Mouse (Mus musculus) kidney, embryonic 16.5 days (tissue): ENCODE data around the gene Ift22. TPM values are rescaled to one million over a fixed set of nuclear protein-coding genes. Genes with fewer than 3 reads are reported as not detected.
"Not testable (repeated sequence)": the region's sequence is repeated elsewhere in the genome, so short reads cannot be mapped to it uniquely, and the experiment has no call there.

Experiments
- ATAC-seq: fragments of 200-750 bp; cut with Nextera tagmentation; 2 replicates; pipeline ENCODE4 v1.8.0; 2017; ENCODE audit warnings: moderate TSS enrichment; ENCODE audit not compliant: low FRiP score, low TSS enrichment
- H3K27ac ChIP-seq: fragments of 300-500 bp; sonication (generic); 2 replicates; pipeline ENCODE4 v1.5.1; 2014; ENCODE audit warnings: low read length
- H3K27me3 ChIP-seq: fragments of 300-500 bp; sonication (generic); 2 replicates; pipeline ENCODE4 v1.6.1; 2014; ENCODE audit warnings: low read length, control low read depth, mixed read lengths; ENCODE audit not compliant: insufficient read depth
- H3K36me3 ChIP-seq: fragments of 300-500 bp; sonication (generic); 2 replicates; pipeline ENCODE4 v1.6.1; 2014; ENCODE audit warnings: low read length, control low read depth, mixed read lengths; ENCODE audit not compliant: insufficient read depth
- H3K4me1 ChIP-seq: fragments of 300-500 bp; sonication (generic); 2 replicates; pipeline ENCODE4 v1.6.1; 2014; ENCODE audit warnings: low read length, control low read depth, mixed read lengths; ENCODE audit not compliant: insufficient read depth
- H3K4me2 ChIP-seq: fragments of 300-500 bp; sonication (generic); replicated peaks from 2 replicates; pipeline ENCODE4 v1.6.1; 2014; ENCODE audit warnings: low read depth, low read length
- H3K4me3 ChIP-seq: fragments of 300-500 bp; sonication (generic); 2 replicates; pipeline ENCODE4 v1.5.1; 2014; ENCODE audit warnings: mild to moderate bottlenecking, low read length
- H3K9ac ChIP-seq: fragments of 300-500 bp; sonication (generic); replicated peaks from 2 replicates; pipeline ENCODE4 v1.6.1; 2014; ENCODE audit warnings: low read length
- H3K9me3 ChIP-seq: fragments of 300-500 bp; sonication (generic); 2 replicates; pipeline ENCODE4 v1.6.1; 2016; ENCODE audit warnings: low read length, control low read depth
- WGBS: fragments of 180-500 bp; shearing (Covaris S2); extraction: QIAGEN DNeasy Blood & Tissue Kit; methylation state at CpG from one replicate; pipeline ENCODE4 v1.1.7; 2014; 5-methylcytosine and 5-hydroxymethylcytosine counted together
- polyA plus RNA-seq: library from polyadenylated mRNA; unstranded; fragments of >200 nt; fragmentation: Nextera tagmentation; extraction: Ambion mirVana; gene quantifications from 2 replicates; pipeline ENCODE4 v1.2.1, GENCODE M21; 2015

Ift22 gene
- polyA plus RNA-seq, 1 experiment from 2014 or later, result 88.1 TPM

DNA sequence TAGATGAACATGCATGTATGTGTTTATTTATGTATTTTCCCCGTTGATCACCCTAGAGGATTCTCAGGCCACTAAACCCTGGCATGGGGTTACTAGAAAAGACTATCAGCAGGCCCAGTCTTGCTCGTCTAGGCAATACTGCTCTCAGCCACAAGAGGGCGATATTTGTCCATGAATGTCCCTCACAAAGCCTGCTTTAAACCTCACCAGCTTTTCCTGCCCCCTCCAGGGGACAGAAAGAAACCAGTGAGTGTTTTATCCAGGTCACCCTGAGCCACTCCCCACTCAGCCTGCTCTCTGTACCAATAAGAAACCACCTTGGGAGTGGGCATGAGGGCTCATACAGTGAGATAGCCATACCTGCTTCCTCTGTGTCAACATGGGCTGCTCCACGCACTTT is 21.1 kb downstream of the Ift22 start:
- H3K4me1 ChIP-seq, result no peaks in the 10 kb centered on the region
- no peak overlapping the region for H3K4me2 ChIP-seq
- H3K27me3 ChIP-seq, result no peaks in the 10 kb centered on the region
- peak; percentile 75 for ATAC-seq
- H3K9me3 ChIP-seq, result no peaks in the 10 kb centered on the region
- no peak overlapping the region for H3K27ac ChIP-seq
- H3K9ac ChIP-seq, result no peak overlapping the region
- 0 out of 2 replicates have a peak, but pooled peaks cover 8% of the 10 kb centered on the region for H3K36me3 ChIP-seq
- H3K4me3 ChIP-seq, result no peak overlapping the region
- WGBS, result 16% methylated on average over 4 of the region's 4 CpGs

DNA sequence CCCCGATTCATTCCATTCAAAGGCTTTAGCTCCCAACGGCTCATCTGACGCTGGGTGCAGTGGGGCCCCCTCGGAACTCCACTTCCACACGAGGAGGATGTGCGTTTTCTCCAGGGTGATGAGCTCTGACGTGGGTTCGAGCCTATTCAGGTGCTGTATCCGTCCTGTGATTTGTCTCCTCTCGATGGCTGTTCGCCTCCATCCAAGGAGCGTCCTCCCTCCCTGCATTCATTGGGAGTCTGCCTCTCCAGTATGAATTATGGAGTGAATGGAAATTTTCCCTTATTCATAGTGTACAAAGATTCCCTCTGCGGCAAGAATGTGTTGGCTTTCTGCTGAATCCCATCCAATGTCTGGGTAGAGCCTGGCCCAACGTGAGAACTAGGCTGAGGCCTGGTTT is 23.9 kb downstream of the Ift22 start:
- Histone ChIP-seq H3K9ac (no peak overlapping the region), H3K4me1 (no peaks in the 10 kb centered on the region), H3K27ac (no peak overlapping the region), H3K9me3 (no peaks in the 10 kb centered on the region), H3K36me3 (no peaks in the 10 kb centered on the region), H3K27me3 (no peaks in the 10 kb centered on the region), H3K4me3 (no peak overlapping the region), H3K4me2 (no peak overlapping the region)
- 81% methylated on average over 14 of the region's 14 CpGs for WGBS
- ATAC-seq, result no peak

DNA sequence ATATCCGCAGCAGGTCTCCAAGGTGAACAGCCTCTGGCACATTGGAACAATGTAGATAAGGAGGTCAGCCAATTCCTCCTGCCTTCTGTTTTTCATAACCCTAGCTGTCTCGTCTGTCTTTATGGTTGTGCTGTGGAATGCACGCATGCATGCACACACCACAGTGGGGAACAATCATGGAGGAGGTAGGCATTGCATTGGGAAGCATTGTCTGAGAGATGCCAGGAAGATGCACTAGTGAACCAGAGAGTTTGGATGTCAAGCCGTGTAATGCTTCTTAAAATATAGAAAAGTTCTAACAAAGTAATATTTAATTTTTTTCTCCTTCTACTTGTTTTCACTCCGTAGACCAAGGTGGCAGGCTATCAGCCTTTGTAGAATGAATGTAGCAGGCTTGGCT is 25.0 kb downstream of the Ift22 start:
- WGBS, result 79% methylated on average over 5 of the region's 5 CpGs
- no peak overlapping the region for H3K4me3 ChIP-seq
- no peak overlapping the region for H3K4me2 ChIP-seq

DNA sequence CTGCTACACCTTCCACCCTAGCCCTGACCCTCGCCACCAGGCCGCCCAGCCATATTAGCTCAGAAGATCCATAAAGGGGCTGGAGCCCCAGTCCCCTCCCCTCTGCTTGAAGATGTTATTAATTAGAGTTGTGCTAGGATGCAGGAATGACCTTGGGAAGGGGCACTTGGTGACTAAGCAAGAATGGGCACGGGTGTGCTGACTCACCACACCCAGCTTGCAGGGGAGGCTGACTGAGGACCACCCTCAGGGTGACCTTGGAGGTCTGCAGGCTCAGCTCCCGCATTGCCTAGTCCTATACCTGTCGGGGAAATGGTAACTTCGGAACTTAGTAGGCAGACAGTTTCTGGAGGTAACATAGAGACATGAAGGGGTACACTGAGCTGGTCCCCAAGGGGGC is 26.0 kb downstream of the Ift22 start:
- no peak for ATAC-seq
- no peak overlapping the region for H3K4me3 ChIP-seq
- H3K27me3 ChIP-seq, result no peaks in the 10 kb centered on the region
- H3K9me3 ChIP-seq, result no peaks in the 10 kb centered on the region
- no peak overlapping the region for H3K27ac ChIP-seq
- 90% methylated on average over 6 of the region's 6 CpGs for WGBS
- H3K4me2 ChIP-seq, result no peak overlapping the region
- no peaks in the 10 kb centered on the region for H3K4me1 ChIP-seq
- H3K36me3 ChIP-seq, result no peaks in the 10 kb centered on the region
- no peak overlapping the region for H3K9ac ChIP-seq

More for the DNA sequence above, 25.0 kb downstream of the Ift22 start:
- Histone ChIP-seq H3K9ac (no peak overlapping the region), H3K4me1 (no peaks in the 10 kb centered on the region), H3K9me3 (no peaks in the 10 kb centered on the region), H3K27ac (no peak overlapping the region), H3K36me3 (no peaks in the 10 kb centered on the region), H3K27me3 (no peaks in the 10 kb centered on the region)
- ATAC-seq, result no peak

DNA sequence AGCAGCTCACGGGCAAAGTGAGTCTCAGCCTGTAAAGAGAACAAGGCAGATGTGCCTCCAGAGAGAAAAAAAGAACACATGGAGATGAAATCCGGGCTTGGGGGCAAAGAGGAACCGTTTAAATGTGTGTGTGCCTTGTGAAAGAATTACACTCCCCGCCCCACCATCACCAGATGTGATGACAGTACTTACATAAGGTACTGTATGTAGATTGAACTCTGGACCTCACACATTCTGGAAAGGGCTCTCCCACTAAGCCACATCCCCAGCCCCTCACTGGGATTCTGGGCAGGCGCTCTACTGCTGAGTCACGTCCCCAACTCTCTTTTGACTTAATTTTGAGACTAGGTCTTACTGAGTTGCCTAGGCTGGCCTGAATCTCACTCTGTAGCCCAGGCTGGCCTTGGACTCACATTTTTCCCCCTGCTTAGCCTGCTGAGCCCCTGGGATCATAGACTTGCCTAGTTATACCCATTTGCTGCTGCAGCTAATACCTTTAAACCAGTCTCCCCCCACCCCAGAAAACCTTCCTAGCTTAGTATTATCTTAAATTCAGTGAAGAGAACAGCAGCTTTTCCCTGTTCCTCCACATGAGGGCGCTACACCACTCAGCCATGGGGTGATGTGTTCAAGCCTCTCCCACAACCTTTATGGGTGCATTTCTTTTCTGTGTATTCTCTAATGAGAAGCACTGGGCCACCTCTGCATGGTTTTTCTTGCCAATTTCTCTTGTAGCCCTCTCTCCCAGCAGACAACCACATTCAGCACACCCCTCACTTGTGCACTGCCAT is 28.1 kb downstream of the Ift22 start:
- H3K27me3 ChIP-seq, result no peaks in the 10 kb centered on the region
- H3K4me2 ChIP-seq, result no peak overlapping the region
- no peaks in the 10 kb centered on the region for H3K4me1 ChIP-seq
- no peak for ATAC-seq
- no peaks in the 10 kb centered on the region for H3K9me3 ChIP-seq
- H3K9ac ChIP-seq, result no peak overlapping the region
- no peak overlapping the region for H3K27ac ChIP-seq
- H3K36me3 ChIP-seq, result no peaks in the 10 kb centered on the region
- WGBS, result 74% methylated on average over 7 of the region's 7 CpGs
- H3K4me3 ChIP-seq, result no peak overlapping the region

DNA sequence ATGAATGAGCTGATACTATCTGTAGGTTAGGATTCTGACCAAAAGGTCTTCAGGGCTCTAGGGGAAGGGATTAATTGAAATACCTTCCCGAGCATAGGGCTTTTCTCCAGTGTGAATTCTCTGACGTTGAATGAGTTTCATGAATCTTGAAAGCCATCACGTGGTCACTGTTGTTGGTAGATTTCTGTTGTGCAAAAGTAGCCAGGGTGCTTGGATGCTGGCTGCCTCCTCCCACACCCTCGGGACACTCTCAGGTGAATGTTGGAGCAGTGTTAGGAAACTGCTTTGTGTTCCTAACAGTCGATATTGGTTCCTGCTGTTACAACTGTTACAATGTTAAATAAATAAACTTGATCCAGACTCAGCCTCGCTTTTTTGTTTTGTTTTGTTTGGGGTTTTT is 28.8 kb downstream of the Ift22 start:
- WGBS, result 79% methylated on average over 6 of the region's 6 CpGs

DNA sequence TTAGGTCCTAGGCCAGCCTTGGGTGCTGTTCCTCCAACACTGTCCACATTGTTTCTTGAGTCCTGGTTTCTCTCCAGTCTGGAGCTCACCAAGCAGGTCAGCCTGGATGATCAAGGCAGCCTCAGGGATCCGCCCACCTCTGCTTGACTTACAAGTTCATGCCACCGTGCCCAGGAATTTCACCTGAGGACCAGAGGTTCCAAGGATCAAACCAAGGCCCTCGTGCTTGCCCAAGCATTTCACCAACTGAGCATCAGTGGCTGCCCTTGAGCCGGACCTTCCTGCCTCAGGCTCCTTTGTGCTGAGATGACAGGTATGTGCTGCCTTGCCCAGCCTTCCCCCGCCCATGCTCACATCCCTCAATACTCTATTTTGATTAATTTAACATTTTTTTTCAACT is 29.7 kb downstream of the Ift22 start:
- no peak for ATAC-seq
- Histone ChIP-seq H3K27me3 (no peaks in the 10 kb centered on the region), H3K4me3 (no peak overlapping the region), H3K27ac (no peak overlapping the region), H3K9me3 (no peaks in the 10 kb centered on the region), H3K4me1 (no peaks in the 10 kb centered on the region; the same call in 1 of the 2 replicates), H3K9ac (no peak overlapping the region), H3K4me2 (no peak overlapping the region), H3K36me3 (no peaks in the 10 kb centered on the region)
- 71% methylated on average over 5 of the region's 5 CpGs for WGBS

More for the DNA sequence above, 28.8 kb downstream of the Ift22 start:
- Histone ChIP-seq H3K4me2 (no peak overlapping the region), H3K4me3 (no peak overlapping the region), H3K9ac (no peak overlapping the region), H3K9me3 (no peaks in the 10 kb centered on the region), H3K36me3 (no peaks in the 10 kb centered on the region), H3K27ac (no peak overlapping the region), H3K27me3 (no peaks in the 10 kb centered on the region), H3K4me1 (no peaks in the 10 kb centered on the region)
- ATAC-seq, result no peak

DNA sequence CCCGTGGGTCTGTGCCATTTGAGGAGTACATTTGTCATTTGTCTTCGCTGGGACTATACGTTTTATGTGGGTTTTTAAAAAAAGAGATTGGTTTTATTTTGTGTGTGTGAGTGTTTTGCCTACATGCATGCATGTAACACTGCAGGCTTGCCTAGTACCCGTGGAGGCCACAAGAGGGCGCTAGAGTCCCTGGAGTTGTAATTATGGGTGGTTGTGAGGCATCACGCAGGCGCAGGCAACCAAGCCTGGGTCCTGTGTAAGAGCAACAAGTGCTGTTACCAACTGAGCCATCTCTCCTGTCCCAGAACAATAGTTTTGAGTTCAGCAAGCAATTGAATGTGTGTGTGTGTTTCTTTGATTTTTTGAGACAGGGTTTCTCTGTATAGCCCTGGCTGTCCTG is 31.3 kb downstream of the Ift22 start:
- 75% methylated on average over 7 of the region's 7 CpGs for WGBS
- Histone ChIP-seq H3K4me2 (no peak overlapping the region), H3K9me3 (no peaks in the 10 kb centered on the region), H3K27me3 (no peaks in the 10 kb centered on the region), H3K27ac (no peak overlapping the region), H3K4me3 (no peak overlapping the region), H3K36me3 (no peaks in the 10 kb centered on the region), H3K9ac (no peak overlapping the region), H3K4me1 (no peaks in the 10 kb centered on the region; the same call in 1 of the 2 replicates)
- ATAC-seq, result no peak

DNA sequence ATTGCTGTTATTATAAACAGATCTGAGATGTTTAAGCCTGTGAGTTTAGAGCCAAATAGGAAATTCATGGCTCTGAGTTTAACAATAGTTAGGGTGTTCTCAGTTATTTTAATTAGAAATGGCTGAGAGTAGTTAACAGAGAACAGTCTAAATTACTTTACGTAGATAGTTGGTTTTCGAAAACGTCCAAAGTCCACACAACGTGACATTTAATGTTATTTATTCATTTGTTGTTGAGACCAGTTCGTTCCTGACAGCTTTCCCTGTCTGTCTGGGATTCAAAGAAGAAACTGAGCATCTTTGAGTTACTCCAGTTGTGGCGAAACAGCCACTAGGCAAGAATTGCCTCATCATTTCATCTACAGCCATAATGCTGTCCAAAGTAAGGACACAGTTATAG is 32.1 kb downstream of the Ift22 start:
- not testable (repeated sequence) for H3K4me2 ChIP-seq, H3K4me3 ChIP-seq, H3K36me3 ChIP-seq, H3K27ac ChIP-seq, H3K4me1 ChIP-seq, ATAC-seq, H3K9me3 ChIP-seq, H3K9ac ChIP-seq, H3K27me3 ChIP-seq
- 84% methylated on average over 6 of the region's 6 CpGs for WGBS

DNA sequence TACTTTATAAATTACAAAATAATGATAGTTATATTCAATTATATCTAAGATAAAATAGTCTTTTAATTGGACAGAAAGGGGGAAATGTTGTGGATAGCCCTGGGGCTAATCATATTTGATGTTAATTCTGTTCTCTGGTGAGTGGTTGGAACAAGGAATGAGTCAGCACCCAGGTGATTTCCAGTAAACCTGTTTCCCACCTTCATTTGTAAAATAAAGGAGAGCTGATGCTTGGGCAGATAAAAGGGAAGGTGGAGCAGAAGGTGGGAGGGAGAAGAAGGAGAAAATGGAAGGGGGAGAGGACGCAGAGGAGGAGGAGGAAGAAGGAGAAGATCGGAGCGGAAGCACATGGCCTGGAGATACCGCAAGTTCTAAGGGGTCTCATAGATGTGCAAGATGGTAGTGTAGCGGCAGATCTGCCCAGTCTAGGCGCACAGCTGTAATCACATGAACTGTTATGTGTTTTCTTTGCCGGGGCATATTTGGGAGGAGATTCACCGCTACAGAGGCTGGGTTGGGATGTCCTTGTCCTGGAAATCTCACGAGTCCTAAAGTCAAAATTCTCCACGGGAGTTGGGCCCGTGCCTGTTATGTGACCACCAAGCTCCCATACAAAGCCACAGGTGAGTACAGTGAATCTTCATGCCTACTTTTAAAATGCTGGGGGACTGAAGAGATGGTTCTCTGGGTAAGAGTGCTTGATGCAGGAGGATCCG is 33.1 kb downstream of the Ift22 start:
- no peaks in the 10 kb centered on the region; the same call in 1 of the 2 replicates for H3K4me1 ChIP-seq
- H3K27ac ChIP-seq, result no peak overlapping the region
- ATAC-seq, result no peak
- H3K36me3 ChIP-seq, result no peaks in the 10 kb centered on the region
- H3K9ac ChIP-seq, result no peak overlapping the region
- no peak overlapping the region for H3K4me3 ChIP-seq
- WGBS, result 83% methylated on average over 12 of the region's 12 CpGs
- H3K27me3 ChIP-seq, result no peaks in the 10 kb centered on the region
- H3K9me3 ChIP-seq, result no peaks in the 10 kb centered on the region
- H3K4me2 ChIP-seq, result no peak overlapping the region
